Mouse (Mus musculus) naive thymus-derived CD4-positive, alpha-beta T cell, adult 2 months (primary cell): Measurements from ENCODE around the gene Ube2l6.

Source experiments
- DNase-seq: peaks from one replicate; pipeline ENCODE4 v3.0.0-alpha.2; 2011; ENCODE audit warnings: low read depth

The Ube2l6 gene

DNA sequence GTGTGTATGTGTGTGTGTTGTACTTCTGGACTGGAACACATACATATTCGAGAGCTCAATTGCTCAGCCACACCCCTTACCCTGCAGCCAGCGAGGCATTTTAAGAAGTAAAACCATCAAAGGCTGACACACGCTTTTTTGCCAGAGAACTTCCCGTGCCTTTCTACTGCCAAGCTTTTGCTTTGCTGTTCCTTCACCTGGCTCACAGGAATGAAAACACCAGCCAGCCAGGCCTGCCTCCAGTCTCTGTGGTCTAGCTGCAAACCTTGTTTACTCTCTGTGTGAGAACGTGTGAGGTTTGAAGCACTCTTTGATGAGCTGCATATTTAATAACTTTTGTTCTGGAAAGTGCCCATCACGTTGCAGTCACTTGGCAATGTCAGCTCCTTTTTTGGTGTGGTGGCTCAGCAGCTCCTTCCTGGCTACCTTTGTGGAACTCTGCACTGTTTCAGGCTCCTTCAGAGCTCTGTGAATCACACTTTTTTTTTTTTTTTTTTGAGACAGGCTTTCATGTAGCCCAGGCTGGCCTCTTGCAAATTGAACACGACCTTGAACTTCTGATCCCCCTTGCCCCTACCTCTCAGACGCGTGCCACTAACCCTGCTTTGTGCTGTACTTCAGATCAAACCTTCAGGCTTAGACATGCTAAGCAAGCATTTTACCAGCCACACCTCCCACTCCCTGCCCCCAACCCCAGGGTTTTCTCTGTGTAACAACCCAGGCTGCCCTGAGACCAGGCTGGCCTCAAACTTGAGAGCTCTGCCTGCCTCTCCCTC is 39.4 kb downstream of the Ube2l6 start:
- peak; percentile 52 for DNase-seq

DNA sequence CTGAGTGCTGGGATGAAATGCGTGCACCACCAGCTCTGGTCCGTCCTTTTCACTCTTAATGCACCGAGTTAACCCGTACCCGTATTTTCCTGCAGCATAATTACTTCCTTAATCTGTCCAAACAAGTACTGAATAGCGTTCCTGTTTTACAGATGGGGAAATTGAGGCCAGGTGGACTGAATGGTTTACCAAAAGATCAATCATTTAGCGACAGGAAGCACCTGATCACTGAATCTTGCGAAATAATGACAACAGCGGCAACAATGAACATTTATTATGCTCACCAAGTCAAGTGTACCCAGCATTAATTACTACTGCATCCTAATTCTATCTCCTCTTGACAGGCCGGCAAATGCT is 39.9 kb downstream of the Ube2l6 start, which contains the start of gene Slc43a1:
Slc43a1 (plus strand) TSS at position 258 of the 357 bp plus-strand sequence.
- no peak for DNase-seq

DNA sequence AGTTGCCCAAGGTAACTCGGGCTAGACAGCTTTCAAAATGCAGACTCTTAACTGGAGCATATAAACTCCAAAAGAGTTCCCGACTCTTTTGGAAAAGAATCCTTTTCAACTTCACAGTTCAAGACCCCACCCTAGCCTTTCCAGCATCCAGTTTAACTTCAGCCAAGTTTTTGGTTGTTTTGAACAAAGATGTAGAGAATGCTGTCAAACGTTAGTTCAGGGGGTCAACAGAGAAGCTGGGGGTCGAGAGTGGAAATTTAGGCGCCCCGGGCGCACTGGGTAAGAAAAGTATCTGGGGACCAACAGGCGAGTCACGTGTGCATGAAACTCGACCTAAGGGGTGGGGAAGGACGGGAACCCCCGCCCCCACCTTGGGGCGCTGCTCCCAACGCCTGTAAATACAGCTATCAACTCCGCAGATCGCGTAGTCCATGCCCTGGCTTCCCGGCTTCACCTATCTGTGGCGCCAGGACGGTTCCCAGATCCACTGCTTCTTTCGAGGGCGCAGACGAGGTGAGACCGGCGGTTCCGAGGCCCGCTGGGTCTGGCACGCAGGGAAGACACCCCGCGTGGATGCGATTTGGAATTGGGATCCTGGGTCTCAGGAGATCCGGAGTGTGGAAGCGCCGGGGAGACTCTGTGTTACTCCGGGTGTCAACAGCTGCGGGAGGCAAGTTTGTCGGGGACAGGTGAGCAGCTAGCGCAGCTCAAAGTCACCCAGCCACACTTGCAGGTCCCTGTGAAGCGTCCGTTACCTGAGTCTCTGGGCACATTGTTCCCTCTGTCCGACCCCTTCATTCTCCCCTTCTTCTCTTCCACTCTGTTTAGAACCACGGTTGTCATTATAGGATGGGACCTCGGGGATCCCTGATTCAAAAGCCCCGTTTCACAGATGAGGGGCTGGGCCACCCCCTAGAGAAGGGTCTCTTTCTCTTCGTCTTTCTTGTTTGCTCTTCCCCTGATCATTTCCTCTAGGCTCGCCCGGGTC is 40.7 kb downstream of the Ube2l6 start:
- peak; percentile 22 for DNase-seq

DNA sequence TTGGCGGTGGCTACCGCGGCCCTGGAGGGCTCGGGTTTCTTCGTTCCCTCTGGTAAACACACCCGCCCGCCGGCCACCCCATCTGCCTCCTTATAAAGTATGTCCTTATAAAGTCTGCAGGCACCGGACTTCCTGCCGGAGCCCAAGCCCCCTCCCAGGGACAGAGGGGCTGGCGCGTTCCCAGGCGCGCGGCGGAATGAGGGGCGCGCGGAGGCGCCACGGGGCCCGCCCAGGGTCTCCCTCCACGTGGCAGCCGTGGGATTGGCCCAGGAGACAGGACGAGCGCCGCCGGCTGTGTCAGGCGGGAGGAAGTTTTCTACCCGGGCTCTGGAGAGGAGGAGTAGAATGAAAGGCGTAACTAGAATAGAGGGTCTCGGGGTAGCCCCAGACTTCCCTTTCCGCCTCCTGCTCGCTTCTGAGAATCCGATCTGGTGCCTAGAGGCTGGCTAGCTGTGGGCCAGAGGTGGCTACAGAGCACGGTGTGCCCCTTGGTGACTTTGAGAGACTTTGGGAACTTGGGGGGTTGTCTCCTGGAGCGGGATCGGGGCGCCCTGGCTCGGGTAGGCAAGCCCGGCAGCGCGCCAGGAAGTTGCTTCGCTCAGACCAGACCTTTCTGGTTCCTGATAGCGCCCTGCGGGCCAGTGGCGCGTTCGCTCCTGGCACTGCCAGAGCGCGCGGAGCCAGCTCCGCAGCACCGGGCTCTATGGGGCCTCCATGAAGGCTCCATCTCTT is 41.6 kb downstream of the Ube2l6 start:
- peak; percentile 42 for DNase-seq

DNA sequence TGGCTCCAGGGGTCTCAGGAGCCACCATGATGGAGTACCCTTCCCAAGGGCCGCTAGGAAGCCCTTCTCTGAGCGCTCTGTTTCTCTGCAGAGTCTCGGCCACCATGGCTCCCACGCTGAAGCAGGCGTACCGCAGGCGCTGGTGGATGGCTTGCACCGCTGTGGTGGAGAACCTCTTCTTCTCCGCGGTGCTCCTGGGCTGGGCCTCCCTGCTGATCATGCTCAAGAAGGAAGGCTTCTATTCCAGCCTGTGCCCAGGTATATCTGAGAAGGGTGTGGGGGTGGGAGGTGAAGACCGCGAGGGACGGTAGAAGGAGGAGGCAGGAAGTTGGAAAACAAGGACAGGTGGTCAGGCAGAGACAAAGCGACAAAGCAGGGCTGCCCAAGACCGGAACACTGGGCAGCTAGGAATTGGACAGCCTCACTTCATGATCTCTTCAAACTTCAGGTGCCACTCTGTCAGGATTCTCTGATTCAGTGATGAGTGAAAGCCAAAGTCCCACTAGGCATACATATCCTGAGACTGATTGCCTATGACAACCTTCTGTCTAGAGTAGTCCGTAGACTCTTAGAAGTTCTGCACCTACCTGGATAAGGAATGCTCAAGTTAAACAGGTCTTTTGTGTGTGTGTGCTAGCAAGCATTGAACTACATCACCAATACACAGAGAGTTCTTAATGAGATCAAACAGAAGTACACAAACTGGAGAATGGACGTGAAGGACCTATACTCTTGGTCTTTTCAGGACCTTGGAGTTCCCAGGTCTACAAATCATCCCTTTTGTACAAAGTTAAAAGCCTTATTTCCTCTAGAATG is 42.3 kb downstream of the Ube2l6 start:
- DNase-seq = no peak

DNA sequence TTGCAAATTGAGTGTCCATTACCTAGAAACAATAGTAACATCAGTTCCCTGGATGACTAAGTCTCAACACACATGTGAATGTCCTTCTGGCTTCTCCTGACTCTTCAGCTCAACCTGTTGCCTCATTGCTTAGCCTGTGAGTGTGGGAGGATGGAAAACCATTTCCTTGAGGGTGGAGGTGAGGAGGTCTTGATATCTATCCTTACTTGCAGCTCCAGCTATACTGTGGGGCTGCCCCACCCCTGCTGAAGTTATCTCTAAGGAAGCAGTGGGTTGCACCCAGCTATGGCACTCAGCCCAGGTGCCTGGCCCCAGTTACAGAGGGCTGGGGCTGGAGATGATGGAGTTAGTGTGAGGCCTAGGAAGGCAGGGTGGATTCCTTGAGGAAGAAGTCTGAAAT is 43.3 kb downstream of the Ube2l6 start:
- no peak for DNase-seq

DNA sequence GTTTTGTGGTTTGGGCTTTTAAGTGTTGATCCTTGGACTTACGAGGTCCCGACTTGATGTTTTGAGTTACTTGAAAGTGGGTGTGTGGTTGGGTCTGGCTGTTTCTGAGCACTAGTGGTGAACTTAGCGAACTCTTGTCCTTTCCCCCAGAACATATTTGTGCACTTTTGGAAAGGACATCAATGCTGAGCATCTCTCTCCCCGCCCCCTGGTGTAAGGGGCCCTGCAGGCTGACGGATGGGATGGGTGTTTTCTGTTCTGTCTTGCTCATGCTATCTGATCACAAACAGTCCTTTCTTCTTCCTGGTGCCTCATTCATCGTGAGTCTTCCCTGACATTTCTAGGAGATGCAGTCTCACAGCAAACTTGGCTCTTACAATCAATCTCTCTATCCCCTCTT is 45.0 kb downstream of the Ube2l6 start:
- DNase-seq = no peak

DNA sequence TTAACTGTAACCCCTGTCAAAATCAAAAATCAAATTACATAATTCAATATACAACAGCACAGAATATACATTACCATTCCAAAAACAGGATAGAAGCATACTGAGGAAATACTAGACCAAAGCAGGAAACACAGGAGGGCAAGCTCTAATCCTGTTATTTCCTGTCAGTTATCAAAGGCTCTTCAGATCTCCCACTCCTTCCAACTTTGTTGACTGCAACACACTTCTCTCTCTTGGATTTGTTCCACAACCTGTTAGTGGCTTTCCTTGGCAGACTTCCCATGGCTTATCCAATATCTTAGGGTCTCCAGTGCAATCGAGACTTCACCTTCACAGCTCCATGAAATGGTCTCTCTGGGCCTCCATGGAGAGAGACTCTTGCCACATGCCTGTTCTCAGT is 46.6 kb downstream of the Ube2l6 start:
- DNase-seq = no peak

DNA sequence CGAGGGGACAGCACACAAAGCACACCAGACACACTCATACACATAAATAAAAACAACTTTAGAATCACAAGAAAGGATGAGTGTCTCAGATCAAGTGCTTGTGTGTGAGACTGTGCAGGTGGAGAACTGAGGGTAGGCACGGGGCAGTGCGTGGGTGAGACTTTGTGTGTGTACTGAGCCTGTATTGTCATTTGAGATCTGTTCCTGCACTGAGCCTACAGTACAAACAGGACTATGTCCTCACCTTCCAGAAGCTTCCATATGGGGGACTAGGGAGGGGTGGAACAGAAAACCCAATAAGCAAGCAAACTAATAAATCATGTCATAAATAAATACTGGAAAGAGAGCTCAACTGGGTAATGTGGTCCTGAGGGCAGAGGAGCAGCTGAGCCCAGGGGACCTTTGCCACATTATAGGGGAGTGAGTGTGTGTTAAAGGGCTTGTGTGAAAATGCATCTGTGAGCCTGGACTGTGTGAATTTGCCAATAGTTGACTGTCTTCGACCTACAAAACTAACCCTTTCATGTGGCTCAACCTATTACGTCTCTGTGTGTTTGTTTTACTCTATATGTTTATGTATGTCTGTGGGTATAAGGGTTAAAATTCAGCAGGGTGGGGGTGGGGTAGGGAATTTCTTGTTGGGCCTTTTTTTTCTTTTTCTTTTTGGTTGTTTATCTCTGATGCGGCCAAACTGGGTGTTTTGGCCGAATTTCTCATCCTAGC is 51.9 kb downstream of the Ube2l6 start:
- DNase-seq = no peak

DNA sequence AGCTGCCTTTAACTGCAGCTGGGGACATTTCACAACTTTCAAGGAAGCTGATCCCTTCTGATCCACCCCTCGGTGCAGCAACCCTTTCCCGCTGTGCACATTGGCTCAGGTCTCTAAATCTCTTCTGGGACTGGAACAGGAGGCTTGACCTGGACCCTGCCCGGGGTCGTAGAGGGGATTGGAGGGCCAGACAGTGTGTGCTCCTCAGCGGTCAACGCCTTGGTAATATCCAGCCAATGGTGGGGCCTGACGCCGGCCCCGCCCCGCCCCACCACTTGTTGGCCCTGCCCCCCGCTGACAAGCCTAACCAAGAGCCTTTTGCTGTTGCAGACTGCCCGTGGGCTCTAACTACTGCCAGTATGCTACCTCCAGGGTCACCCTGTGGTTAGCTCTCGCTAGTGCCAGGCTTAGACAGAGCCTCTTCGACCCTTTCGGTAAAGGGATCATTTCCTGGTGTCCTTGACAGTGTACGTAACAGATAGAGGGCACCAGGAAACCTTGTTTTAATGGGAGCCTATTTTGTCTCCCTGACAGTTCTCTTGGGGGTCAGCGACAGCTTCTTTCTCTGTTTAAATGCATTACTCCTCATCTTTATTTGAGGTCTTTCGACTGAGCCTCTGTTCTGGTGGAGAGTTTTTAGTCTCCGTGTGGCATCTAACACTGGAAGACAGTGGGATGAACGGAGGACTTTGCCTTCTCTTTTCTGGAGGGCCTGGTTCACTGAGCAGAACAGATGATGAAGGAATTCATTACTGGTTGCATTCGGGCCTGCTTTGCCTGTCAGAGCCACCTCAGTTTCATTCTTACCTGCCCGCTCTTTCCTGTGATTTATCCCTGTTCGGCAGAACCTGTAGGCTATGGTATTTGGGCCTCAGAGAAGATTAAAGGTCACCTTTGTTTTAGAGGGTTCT is 52.8 kb downstream of the Ube2l6 start:
- no peak for DNase-seq

DNA sequence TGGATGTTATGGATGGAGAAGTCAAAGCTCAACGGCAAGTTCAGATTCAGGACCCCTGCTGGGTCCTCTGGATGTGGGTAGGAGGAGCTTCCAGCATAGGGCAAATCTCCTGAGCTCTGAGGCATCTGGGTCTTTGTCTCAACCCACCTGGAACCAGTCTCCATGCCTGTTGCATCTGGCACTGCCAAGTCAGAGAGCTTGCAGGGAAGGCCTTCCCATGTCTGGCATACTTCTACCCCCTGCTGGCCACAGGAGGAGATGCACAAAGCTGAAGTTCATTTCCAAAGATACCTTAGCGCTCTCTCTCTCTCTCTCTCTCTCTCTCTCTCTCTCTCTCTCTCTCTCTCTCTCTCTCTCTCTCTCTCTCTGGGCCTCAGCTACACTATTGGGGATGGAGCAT is 57.1 kb downstream of the Ube2l6 start:
- DNase-seq = peak; percentile 62

DNA sequence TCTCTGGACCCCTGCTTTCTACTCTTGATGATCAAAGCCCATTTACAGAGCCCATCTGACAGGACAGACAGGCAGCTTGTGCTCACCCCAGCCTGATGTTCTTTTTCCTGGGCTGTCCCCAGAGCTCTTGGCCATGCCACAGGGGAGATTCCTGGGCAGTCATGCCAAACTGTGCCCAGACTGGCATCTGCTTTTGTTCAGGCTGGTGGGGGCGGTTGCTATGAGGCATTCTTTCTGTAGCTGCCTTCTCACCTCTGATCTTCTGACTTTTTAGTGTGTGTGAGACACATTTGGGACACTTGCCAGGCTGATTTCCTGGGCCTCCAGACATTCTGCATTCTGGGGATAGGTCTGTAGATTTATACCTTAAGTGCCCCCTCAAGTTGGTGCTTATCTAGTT is 59.9 kb downstream of the Ube2l6 start:
- no peak for DNase-seq
